Mouse (Mus musculus) liver, adult 2 months (tissue): Measurements from ENCODE around the gene Poldip2. TPM values are rescaled to one million over a fixed set of nuclear protein-coding genes. Genes with fewer than 3 reads are reported as not detected.
A peak's percentile ranks its signal among the peaks of the same experiment; 100 is the strongest.

Experiments used
- DNase-seq: peaks from one replicate; pipeline ENCODE4 v3.0.0-alpha.2; 2011; ENCODE audit warnings: low read depth, low spot score; ENCODE audit errors: extremely low read depth
- H3K27ac ChIP-seq: fragments of 200-500 bp; replicated peaks from 2 replicates; pipeline ENCODE4 v1.5.1; 2012; ENCODE audit warnings: low read depth, mild to moderate bottlenecking, control low read depth, inconsistent platforms, low read length; ENCODE audit not compliant: insufficient read depth
- H3K27me3 ChIP-seq: fragments of 200-500 bp; 2 replicates; pipeline ENCODE4 v1.6.1; 2012; ENCODE audit warnings: mild to moderate bottlenecking, moderate library complexity, low read length, inconsistent platforms; ENCODE audit not compliant: control insufficient read depth, insufficient read depth
- H3K36me3 ChIP-seq: fragments of 200-500 bp; 2 replicates; pipeline ENCODE4 v1.6.1; 2012; ENCODE audit warnings: low read length, inconsistent platforms; ENCODE audit not compliant: control insufficient read depth, insufficient read depth
- H3K4me1 ChIP-seq: fragments of 200-500 bp; 2 replicates; pipeline ENCODE4 v1.6.1; 2011; ENCODE audit warnings: low read length; ENCODE audit not compliant: control insufficient read depth, insufficient read depth
- H3K4me3 ChIP-seq: fragments of 200-500 bp; 2 replicates; pipeline ENCODE4 v1.5.1; 2011; ENCODE audit warnings: low read depth, mild to moderate bottlenecking, control low read depth, low read length, moderate library complexity; ENCODE audit not compliant: insufficient read depth
- H3K79me2 ChIP-seq: fragments of 200-500 bp; 2 replicates; pipeline ENCODE4 v1.6.1; 2012; ENCODE audit warnings: inconsistent platforms, mild to moderate bottlenecking, low read length, moderate library complexity; ENCODE audit not compliant: control insufficient read depth, insufficient read depth
- H3K9ac ChIP-seq: fragments of 200-500 bp; 2 replicates; pipeline ENCODE4 v1.6.1; 2012; ENCODE audit warnings: low read depth, mild to moderate bottlenecking, control low read depth, inconsistent platforms, low read length
- CTCF ChIP-seq: fragments of 200-500 bp; IDR thresholded peaks from 2 replicates; pipeline ENCODE4 v1.5.1; 2011; ENCODE audit warnings: low read depth, low read length, control low read depth
- POLR2A ChIP-seq: fragments of 200-500 bp; IDR thresholded peaks from 2 replicates; pipeline ENCODE4 v1.6.1; 2011; ENCODE audit warnings: low read length, control low read depth; ENCODE audit not compliant: insufficient read depth; ENCODE audit errors: extremely low read depth
- WGBS: fragments of 180-500 bp; shearing (Covaris S2); methylation state at CpG from one replicate; pipeline ENCODE4 v1.1.7; 2018; 5-methylcytosine and 5-hydroxymethylcytosine counted together
- polyA plus RNA-seq: library from polyadenylated mRNA; depleted of rRNA; stranded (reverse); fragments of >200 nt; gene quantifications from 2 replicates; pipeline ENCODE4 v1.2.3, GENCODE M21; 2012
- total RNA-seq: library from RNA; depleted of rRNA; stranded (reverse); fragments of >200 nt; gene quantifications from 2 replicates; pipeline ENCODE4 v1.2.3, GENCODE M21; 2014

Gene Poldip2
- total and polyA plus RNA-seq, 2 experiments = 63.5 to 80.9 TPM

DNA sequence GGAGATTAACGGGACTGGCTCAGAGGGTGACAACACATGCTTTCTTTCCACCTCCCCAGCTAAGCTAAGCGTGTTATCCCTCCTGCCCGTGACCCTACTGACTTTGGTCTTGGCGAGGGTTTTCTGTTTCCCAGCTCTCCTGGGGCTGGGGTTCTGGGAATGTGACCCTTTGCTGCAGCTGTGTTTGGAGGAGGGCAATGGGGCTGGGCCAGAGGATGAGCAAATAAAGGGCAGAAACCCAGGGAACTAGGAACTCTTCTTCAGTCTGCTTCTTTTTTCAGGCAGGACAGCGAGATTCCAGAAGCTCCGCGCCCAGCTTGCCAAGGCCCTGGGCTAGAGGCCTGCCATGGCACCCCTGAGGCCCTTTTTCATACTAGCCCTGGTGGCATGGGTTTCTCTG, 13.0 kb upstream of the Poldip2 start, which contains the start of gene Vtn:
TSS of gene Vtn (plus strand) at position 88 of the 400 bp plus-strand sequence.
- DNase-seq = peak; percentile 97
- Histone ChIP-seq H3K9ac (peak within 1 kb of the TSS; percentile 80), H3K27me3 (no peaks in the 10 kb centered on the region), H3K27ac (peak within 1 kb of the TSS; percentile 95), H3K4me1 (peaks cover 17% of the 10 kb centered on the region), H3K4me3 (peak within 1 kb of the TSS; percentile 89), H3K36me3 (peaks cover 7% of the 10 kb centered on the region), H3K79me2 (peaks cover 13% of the 10 kb centered on the region; the same call in 1 of the 2 replicates)
- peak; percentile 92 for TF ChIP-seq POLR2A
- TF ChIP-seq CTCF = no peak
- 11% methylated on average over 7 of the region's 7 CpGs for WGBS

DNA sequence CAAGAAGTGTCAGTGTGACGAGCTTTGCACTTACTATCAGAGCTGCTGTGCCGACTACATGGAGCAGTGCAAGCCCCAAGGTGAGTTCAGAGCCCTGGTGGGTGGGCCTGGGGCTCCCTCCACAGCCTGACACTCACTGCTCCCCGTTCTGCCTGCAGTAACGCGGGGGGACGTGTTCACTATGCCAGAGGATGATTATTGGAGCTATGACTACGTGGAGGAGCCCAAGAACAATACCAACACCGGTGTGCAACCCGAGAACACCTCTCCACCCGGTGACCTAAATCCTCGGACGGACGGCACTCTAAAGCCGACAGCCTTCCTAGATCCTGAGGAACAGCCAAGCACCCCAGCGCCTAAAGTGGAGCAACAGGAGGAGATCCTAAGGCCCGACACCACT, 12.4 kb upstream of the Poldip2 start:
- TF ChIP-seq POLR2A = no peak
- TF ChIP-seq CTCF = no peak
- peaks cover 17% of the 10 kb centered on the region for H3K4me1 ChIP-seq
- H3K27ac ChIP-seq = peak overlapping the region; percentile 95
- H3K36me3 ChIP-seq = peaks cover 7% of the 10 kb centered on the region
- peak overlapping the region; percentile 89 for H3K4me3 ChIP-seq
- peak overlapping the region; percentile 80 for H3K9ac ChIP-seq
- 13% methylated on average over 16 of the region's 16 CpGs for WGBS
- no peak for DNase-seq
- H3K79me2 ChIP-seq = peaks cover 13% of the 10 kb centered on the region; the same call in 1 of the 2 replicates
- H3K27me3 ChIP-seq = no peaks in the 10 kb centered on the region

DNA sequence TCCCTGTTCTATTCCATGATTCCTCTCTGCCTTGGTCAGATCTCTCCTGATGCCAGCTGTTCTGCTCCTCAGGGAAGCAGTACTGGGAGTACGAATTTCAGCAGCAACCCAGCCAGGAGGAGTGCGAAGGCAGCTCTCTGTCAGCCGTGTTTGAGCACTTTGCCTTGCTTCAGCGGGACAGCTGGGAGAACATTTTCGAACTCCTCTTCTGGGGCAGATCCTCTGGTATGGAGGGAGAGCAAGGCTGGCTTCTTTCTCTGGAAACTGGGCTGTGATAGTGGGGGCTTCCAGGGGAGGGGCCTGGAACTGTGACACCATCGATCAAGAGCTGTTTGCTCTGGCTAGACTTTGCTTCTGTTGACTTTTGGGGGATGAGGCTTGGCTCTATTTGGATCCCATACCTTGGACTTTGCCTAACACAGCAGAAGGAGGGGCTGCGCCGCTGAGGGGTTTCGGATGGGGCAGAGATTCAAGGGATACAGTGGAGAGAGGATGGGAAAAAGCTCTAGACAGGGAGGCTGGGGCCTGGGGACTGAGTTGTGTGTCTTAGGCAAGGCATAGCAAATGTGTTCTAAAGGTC, 11.3 kb upstream of the Poldip2 start:
- peak overlapping the region; percentile 89 for H3K4me3 ChIP-seq
- H3K4me1 ChIP-seq = peaks cover 17% of the 10 kb centered on the region
- TF ChIP-seq POLR2A (peak; percentile 55; the same call in 1 of the 2 replicates), CTCF (no peak)
- peak overlapping the region; percentile 95 for H3K27ac ChIP-seq
- no peaks in the 10 kb centered on the region for H3K27me3 ChIP-seq
- 18% methylated on average over 9 of the region's 9 CpGs for WGBS
- peak; percentile 91 for DNase-seq
- peaks cover 13% of the 10 kb centered on the region; the same call in 1 of the 2 replicates for H3K79me2 ChIP-seq
- peak overlapping the region; percentile 80 for H3K9ac ChIP-seq
- peaks cover 7% of the 10 kb centered on the region for H3K36me3 ChIP-seq

DNA sequence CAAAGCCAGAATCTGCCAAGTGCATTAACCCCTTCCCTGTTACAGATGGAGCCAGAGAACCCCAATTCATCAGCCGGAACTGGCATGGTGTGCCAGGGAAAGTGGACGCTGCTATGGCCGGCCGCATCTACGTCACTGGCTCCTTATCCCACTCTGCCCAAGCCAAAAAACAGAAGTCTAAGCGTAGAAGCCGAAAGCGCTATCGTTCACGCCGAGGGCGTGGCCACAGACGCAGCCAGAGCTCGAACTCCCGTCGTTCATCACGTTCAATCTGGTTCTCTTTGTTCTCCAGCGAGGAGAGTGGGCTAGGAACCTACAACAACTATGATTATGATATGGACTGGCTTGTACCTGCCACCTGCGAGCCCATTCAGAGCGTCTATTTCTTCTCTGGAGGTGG, 10.5 kb upstream of the Poldip2 start:
- H3K27me3 ChIP-seq = no peaks in the 10 kb centered on the region
- H3K9ac ChIP-seq = peak overlapping the region; percentile 53
- H3K4me1 ChIP-seq = peaks cover 17% of the 10 kb centered on the region
- peaks cover 7% of the 10 kb centered on the region for H3K36me3 ChIP-seq
- H3K4me3 ChIP-seq = peak overlapping the region; percentile 57
- 28% methylated on average over 20 of the region's 20 CpGs for WGBS
- DNase-seq = peak; percentile 67
- H3K79me2 ChIP-seq = peaks cover 13% of the 10 kb centered on the region; the same call in 1 of the 2 replicates
- TF ChIP-seq CTCF = no peak
- no peak for TF ChIP-seq POLR2A
- H3K27ac ChIP-seq = peak overlapping the region; percentile 42

DNA sequence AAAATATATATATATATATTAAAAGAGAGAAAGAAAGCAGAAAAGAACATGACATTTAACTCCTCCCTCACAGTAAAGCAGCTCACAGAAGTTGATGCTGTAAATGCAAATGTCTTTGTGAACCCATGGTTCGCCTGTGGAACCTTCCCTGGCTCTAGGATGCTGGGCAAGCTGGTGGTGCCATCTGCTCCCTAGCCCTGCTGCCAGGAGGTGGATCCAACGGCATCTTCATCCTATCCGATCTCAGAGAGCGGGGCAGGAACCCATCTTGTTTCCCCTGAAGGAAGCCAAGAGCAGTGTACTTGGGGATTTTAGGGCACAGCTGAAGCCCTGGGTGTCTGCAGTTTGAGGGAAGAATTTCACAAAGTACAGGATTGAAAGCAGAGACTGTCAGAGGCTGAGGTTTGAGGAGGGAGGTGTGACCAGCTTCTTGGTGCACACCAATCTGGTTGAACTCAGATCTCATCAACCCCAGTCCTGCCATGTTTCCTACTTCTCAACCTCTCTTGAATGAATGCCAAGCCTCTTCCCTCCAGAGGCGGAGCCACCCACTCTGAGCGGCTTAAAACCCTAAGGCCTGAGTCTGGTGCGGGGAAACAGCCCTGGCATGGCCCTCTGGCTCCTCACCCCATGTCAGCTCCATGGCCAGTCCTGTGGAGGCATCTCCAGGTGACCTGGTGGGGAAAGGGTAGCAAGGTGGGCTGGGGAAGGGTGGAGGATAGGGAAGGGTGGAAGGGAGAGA, 8.9 kb upstream of the Poldip2 start, which contains the start of gene Sebox:
TSS of gene Sebox (plus strand) at position 539 of the 742 bp plus-strand sequence.
- 26% methylated on average over 7 of the region's 7 CpGs for WGBS
- TF ChIP-seq CTCF = no peak
- TF ChIP-seq POLR2A = 0 out of 2 replicates have a peak, but pooled peaks have one; percentile 27
- Histone ChIP-seq H3K4me1 (peaks cover 17% of the 10 kb centered on the region), H3K9ac (no peak within 1 kb of the TSS), H3K79me2 (peaks cover 13% of the 10 kb centered on the region; the same call in 1 of the 2 replicates), H3K4me3 (no peak within 1 kb of the TSS), H3K27me3 (no peaks in the 10 kb centered on the region), H3K36me3 (peaks cover 16% of the 10 kb centered on the region), H3K27ac (peak within 1 kb of the TSS; percentile 42)
- peak; percentile 80 for DNase-seq
